In genomic region chr16:26039320-26039719, GRCm38 (mm10) we compare ENCODE assay signal across 23 mouse cellular contexts.
"Had no signal": no experiment of that assay in that cellular context is flagged by ENCODE, and none has a peak within 500 bp of the region (broad histone marks: within the 10 kb centered on the region; RNA-seq: fewer than 3 reads in every experiment).

No protein-coding gene starts in this region.

- H3K9ac ChIP-seq: kidney, embryonic 15.5 days; liver, embryonic 13.5 days; midbrain, embryonic 12.5 days; midbrain, embryonic 15.5 days; neural tube, embryonic 12.5 days; neural tube, embryonic 15.5 days had no signal

- H3K4me3 ChIP-seq: kidney, embryonic 15.5 days; left cerebral cortex, adult 2 months; liver, embryonic 13.5 days; midbrain, embryonic 12.5 days; midbrain, embryonic 15.5 days; neural tube, embryonic 12.5 days; neural tube, embryonic 15.5 days had no signal

- H3K36me3 ChIP-seq: kidney, embryonic 15.5 days; liver, embryonic 13.5 days; midbrain, embryonic 12.5 days; midbrain, embryonic 15.5 days; neural tube, embryonic 12.5 days; neural tube, embryonic 15.5 days had no signal

- H3K27ac ChIP-seq: kidney, embryonic 15.5 days; left cerebral cortex, adult 2 months; liver, embryonic 13.5 days; midbrain, embryonic 12.5 days; midbrain, embryonic 15.5 days; neural tube, embryonic 12.5 days; neural tube, embryonic 15.5 days; stomach, postnatal 0 days had no signal

- H3K9me3 ChIP-seq: kidney, embryonic 15.5 days; liver, embryonic 13.5 days; midbrain, embryonic 12.5 days; midbrain, embryonic 15.5 days; neural tube, embryonic 12.5 days; neural tube, embryonic 15.5 days had no signal

- H3K27me3 ChIP-seq: kidney, embryonic 15.5 days; liver, embryonic 13.5 days; midbrain, embryonic 12.5 days; midbrain, embryonic 15.5 days; neural tube, embryonic 12.5 days; neural tube, embryonic 15.5 days had no signal

- H3K4me2 ChIP-seq: kidney, embryonic 15.5 days; liver, embryonic 13.5 days; midbrain, embryonic 12.5 days; midbrain, embryonic 15.5 days; neural tube, embryonic 12.5 days; neural tube, embryonic 15.5 days had no signal

- DNase-seq: kidney, adult 11 months; kidney, adult 8-10 months; kidney, postnatal 10 days; kidney, postnatal 36 days; layer of hippocampus, postnatal 36 days; left cerebral cortex, postnatal 4 days; liver; liver, embryonic 13.5 days; lung, adult 2 months; lung, postnatal 14 days; lung, postnatal 4 days; right cerebral cortex, adult 18-20 months; right cerebral cortex, postnatal 14 days; right cerebral cortex, postnatal 4 days; thymus, adult 2 months; thymus, postnatal 25 days had no signal

- H3K4me1 ChIP-seq: midbrain, embryonic 12.5 days; midbrain, embryonic 15.5 days; neural tube, embryonic 12.5 days had no signal

- ATAC-seq: midbrain, embryonic 15.5 days had no signal
